Mouse (Mus musculus) spleen, postnatal 4 days (tissue): Measurements from ENCODE around the gene 1110032A03Rik.

Experiments
- DNase-seq, 2 experiments: peaks; one replicate each; pipeline ENCODE4 v3.0.0; 2022; ENCODE audit warnings: low spot score in 2 of 2

1110032A03Rik gene

DNA sequence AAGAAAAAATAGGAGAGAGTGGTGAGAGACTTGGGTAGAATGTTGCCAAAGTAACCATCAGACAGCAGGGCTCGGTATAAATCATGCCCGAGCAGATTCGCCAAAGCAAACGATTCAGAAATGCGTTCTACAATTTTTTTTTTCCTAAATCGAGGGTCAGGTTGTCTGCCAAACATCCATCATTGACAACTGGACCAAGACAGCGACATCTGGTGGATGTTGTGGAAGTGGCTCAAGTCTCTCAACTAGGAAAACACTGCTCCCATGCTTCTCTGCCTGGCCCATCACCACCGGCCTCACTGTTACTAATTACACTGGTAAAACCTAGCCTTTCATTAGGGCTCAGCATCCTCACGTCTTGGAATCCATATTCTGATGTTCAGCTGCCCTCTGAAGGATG is 40.3 kb downstream of the 1110032A03Rik start:
- no peak for DNase-seq

DNA sequence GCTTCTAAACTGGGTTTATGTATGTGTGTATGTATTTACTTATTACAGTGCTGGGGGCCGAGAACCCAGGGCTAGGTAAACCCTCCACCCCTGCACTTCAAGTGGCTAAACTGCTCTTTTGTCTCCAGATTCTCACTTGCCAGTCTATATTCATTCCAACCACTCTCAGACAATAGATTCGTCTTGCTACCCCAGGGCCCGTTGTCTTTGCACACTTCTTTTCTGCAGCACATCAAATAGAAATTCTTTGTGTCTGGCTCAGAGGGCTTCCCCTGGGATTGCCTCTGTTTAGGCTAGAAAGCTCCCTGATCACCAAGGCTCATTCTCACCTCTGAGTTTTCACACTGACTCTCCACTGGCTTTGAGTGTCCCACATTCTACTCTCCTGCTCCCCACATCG is 42.8 kb downstream of the 1110032A03Rik start:
- no peak for DNase-seq

DNA sequence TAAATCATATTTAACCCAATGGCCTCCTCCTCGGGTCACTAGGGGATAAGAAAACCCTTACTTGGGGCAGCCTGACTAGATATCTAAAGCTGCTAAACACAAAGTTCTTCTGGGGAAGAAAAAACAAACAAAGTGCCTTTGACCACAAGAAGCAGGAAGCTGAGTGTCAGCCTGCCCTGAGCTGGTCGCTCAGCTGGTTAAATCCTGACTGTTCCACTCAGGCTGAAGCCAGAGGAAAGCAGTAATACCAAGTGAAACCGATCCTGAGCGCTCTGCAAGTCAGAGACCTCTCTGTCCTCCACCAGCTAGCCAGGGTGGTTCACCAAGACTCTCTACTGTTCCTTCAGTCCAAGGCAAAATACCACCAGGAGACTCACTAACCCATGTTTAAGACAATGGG is 45.7 kb downstream of the 1110032A03Rik start:
- DNase-seq: no peak

DNA sequence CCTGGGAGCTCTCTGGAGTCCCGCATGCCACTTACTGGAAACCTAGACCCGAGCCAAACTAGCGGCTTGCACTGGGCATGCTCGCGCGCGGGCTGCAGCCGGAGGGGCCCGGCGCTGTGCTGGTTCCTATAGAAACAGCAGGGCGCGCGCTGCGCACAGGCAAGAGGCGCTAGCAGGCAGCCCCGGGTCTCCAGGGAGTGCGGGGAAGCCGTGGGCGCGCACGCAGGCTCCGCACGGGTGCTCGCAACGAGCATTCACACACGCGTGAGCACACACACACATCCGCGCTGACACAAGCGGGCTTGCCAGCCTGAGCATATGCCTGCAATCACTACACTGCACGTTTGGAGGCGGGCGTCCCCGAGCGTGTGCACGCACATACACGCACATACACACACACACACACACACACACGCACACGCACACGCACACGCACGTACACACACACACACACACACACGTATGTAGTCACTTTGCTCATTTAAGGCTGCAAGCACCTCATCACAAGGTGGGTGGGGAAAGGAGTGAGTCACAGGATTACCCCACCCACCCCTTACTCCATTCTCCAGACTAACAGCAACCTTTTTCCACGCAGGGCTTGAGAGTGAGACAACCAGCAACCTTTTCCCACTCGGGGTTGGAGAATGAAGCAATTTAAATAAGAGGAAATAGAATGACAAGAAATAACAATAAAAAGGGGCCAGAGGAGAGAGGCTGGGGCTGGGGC is 47.2 kb downstream of the 1110032A03Rik start:
- peak; percentile 31 to 69 for DNase-seq

DNA sequence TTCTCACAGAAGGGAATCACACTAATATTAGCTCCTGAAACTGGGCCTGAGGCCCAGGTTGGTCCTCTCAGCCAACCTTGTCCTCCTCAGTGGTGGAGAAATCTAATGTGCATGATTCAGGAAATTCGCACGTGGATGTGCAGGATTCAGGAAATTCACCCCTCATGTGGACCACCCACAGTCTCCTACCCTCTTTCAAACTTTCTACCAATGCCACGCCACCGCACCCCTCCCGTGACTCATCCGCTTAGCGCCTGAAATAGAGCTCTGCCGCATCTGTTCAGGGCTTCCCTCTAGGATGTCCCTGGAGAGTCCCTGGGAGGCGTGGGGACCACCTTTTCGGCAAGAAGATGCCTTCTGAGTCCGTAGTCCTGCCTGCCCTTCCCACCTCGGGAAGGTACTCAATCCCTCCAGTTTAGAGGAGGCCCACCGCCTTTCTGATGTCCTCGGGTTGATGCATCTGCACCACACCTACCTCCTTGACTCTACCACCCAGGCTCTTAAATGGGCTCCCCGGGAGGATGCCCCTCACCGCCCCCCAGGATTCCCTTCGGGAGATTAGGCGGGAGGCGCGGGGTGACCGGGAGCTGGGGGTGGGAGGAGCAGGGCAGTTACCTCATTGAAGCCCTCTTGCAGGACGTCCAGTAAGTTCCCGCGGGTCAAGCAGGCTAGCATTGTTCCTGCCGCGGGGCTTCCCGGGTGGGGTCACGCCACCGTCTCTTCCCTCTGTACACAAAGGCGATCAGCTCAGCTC is 48.0 kb downstream of the 1110032A03Rik start:
- DNase-seq: no peak

DNA sequence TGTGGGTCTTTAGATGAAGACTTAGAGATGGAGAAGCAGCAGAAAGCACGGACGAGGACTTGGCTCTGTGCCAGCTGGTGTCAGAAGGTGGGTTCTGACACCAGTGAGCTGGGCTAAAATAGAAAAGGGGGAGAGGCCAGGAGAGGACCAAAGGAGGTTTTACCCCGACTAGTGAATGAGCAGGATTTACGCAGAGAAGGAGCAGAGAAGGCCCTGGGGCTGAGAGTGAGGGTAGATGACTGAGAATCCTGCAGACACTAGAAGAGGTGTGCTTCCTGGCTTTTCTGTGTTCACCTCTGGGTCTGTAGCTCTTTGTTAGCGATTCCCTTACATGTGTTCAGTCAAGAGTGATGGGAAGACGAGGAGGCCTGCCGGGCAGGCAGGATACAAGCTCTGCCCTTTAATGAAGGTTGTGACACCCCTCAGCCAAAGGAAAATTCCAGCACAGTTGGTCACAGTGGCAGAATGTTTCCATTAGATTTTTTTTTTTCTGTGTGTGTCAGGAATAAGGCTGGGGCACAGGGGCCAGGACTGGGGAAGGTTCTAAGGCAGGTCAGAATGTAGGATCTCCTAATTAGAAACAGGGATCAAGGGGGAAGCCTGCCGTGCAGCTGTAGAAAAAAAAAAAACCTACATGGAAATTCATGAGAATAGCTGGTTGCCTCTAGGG is 49.3 kb downstream of the 1110032A03Rik start:
- no peak for DNase-seq

DNA sequence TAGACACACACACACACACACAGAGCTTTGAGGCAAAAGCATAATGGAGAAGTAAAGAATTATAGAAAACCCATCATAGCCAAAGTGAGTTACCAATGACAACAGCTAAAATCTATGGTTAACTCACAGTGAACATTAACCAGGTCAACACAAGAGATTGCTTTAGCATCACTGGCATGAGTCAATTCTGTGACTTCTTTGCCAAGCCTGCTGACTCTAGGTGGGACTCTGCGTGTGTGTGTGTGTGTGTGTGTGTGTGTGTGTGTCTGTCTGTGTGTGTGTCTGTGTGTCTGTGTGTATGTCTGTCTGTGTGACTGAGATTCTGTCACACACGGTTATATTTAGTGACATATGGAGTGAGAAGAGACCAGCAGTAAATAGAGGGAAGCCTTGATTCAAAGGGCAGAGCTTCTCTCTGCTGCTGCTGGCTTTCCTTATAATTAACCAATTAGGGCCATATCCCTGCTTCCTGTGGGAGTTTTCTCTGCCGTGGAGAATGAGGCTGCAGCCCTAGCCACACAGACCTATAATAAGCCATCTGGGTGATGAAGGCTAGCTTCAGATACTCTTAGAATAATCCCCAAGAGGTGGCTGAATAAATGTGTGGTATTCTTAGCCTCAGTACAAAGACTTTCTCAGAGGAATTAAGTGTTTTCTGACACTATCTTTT is 50.5 kb downstream of the 1110032A03Rik start:
- no peak for DNase-seq

DNA sequence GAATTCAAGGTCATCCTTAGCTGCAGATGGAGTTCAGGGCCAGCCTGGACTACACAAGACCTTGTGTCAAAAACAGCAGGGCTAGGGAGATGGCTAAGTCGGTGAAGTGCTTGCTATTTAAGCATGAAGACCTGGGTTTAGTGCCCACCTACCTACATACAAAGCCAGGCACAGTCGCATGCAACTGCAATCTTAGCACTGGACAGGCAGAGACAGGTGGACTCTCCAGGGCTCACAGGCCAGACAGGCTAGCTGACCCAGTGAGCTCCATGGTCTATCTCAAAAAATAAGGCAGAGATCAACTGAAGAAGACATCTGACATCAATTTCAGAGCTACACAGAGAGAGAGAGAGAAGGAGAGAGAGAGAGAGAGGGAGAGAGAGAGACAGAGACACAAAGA is 51.2 kb downstream of the 1110032A03Rik start:
- no peak for DNase-seq

DNA sequence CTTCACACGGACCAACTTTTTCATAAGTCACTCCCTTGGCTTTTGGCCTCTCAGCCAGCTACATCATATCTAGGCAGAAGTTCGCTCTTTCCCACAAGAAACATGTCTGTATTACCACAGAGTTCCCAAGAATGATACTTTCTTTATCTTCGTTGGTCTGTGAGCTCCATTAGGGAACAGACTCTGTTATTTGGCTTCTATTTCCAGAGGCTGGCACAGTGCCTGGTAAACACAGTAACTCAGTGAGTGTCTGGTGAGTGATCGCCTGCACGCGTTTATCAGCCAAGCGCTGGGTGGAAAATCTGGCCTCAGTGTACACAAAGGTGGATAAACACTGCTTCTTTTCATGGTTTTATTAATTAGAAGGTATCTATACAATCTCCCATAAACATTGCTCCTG is 51.9 kb downstream of the 1110032A03Rik start:
- DNase-seq: no peak

DNA sequence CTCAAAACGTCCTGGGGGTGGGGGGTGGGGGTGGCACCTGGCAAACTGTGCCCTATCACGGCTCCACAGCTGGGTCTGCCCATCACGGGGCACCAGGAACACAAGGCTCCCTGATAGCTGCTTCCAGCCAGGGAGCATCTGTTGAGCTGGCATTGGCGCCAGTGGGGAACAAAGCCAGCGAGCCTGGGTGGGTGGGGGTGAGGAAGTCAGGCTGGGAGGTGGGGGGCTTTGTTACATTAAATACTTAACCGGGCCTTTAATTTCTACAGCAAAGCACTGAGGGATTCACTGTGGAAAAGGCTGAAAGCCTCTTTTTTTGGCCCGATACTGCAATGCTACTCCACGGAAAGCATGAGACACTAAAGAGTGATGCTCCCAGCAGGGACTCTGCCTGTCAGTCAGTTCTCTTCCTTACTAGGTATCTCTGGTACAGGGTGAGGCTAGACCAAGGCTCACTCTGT is 52.8 kb downstream of the 1110032A03Rik start:
- DNase-seq: no peak

DNA sequence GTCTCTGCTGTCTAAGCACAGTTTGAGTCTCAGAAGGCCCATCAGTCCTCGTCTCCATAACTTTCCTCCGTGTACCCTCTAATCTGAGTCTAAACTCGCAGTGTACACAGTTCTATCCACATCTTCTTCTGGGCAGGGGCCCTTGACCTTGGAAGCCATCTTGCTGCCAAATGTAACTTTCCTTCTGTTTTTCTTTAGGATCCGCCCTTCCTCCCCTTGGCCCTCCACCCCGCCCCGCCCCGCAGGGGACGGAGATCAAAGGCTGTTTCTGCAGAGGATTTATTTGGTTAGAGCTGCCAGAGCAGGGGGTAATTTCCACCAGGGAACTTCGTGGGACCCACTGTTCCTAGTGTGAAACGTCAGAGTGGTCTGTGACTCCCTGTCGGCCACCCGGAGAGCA is 54.3 kb downstream of the 1110032A03Rik start:
- no peak for DNase-seq

DNA sequence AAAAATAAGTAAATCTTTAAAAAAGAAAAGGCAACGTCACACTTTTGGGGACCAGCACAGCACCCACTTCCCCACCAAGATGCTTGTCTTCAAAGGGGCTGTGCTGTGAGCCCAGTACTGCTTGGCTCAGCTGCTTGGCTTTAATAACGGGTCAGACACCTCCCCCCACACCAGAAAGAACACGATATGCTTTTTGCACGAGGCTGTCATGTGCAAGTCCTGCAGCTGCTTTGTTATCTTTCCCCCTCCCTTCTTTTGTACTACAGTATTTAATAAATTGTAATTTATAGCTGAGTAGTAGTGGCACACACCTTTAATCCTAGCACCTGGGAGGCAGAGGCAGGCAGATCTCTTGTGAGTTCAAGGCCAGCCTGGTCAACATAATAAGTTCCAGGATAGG is 56.4 kb downstream of the 1110032A03Rik start:
- DNase-seq: no peak

DNA sequence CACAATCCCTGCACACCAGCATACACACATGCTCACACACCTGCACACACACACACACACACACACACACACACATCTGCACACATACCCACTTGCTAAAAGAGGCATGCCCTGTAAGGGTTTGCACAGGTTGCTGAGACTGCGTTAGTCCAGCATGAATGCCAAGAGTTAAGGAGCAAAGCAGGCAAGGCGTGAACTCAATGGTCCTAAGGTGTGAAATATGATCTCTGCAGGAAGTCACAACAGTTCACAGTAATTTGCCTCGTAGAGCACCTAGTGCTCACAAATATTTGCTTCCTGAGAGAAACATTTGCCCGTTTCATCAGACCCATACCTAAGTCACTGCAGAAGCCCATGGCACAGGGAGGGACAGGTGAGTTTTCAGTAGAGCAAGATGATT is 61.1 kb downstream of the 1110032A03Rik start:
- DNase-seq: no peak
